Mouse (Mus musculus) stomach, embryonic 14.5 days (tissue): ENCODE measurements around the gene Fads2. TPM values are rescaled to one million over a fixed set of nuclear protein-coding genes. Genes with fewer than 3 reads are reported as not detected.
A peak's percentile ranks its signal among the peaks of the same experiment; 100 is the strongest.

Experiments
- ATAC-seq: fragments of 200-750 bp; cut with Nextera tagmentation; 2 replicates; pipeline ENCODE4 v1.8.0; 2017; ENCODE audit warnings: low read depth, moderate TSS enrichment; ENCODE audit not compliant: insufficient number of reproducible peaks, insufficient read depth, low FRiP score
- H3K27ac ChIP-seq: fragments of 300-500 bp; sonication (generic); 2 replicates; pipeline ENCODE4 v1.5.1; 2014; ENCODE audit warnings: mild to moderate bottlenecking, low read length, moderate library complexity, mixed read lengths
- H3K27me3 ChIP-seq: fragments of 300-500 bp; sonication (generic); 2 replicates; pipeline ENCODE4 v1.6.1; 2014; ENCODE audit warnings: low read length, control low read depth, mixed read lengths; ENCODE audit not compliant: control insufficient read depth, insufficient read depth
- H3K36me3 ChIP-seq: fragments of 300-500 bp; sonication (generic); 2 replicates; pipeline ENCODE4 v1.6.1; 2014; ENCODE audit warnings: mild to moderate bottlenecking, control low read depth, low read length, moderate library complexity, mixed read lengths; ENCODE audit not compliant: control insufficient read depth, insufficient read depth
- H3K4me1 ChIP-seq: fragments of 300-500 bp; sonication (generic); 2 replicates; pipeline ENCODE4 v1.6.1; 2014; ENCODE audit warnings: low read length, control low read depth, mixed read lengths; ENCODE audit not compliant: control insufficient read depth, insufficient read depth
- H3K4me2 ChIP-seq: fragments of 300-500 bp; sonication (generic); replicated peaks from 2 replicates; pipeline ENCODE4 v1.6.1; 2014; ENCODE audit warnings: low read depth, low read length, control low read depth
- H3K4me3 ChIP-seq: fragments of 300-500 bp; sonication (generic); 2 replicates; pipeline ENCODE4 v1.5.1; 2014; ENCODE audit warnings: low read depth, low read length, control low read depth
- H3K9ac ChIP-seq: fragments of 300-500 bp; sonication (generic); replicated peaks from 2 replicates; pipeline ENCODE4 v1.6.1; 2014; ENCODE audit warnings: low read depth, mild to moderate bottlenecking, control low read depth, low read length, moderate library complexity, mixed read lengths
- H3K9me3 ChIP-seq: fragments of 300-500 bp; sonication (generic); 2 replicates; pipeline ENCODE4 v1.6.1; 2016; ENCODE audit warnings: low read depth, low read length, control low read depth; ENCODE audit not compliant: control insufficient read depth
- WGBS: fragments of 180-500 bp; shearing (Covaris S2); extraction: QIAGEN DNeasy Blood & Tissue Kit; methylation state at CpG from one replicate; pipeline ENCODE4 v1.1.7; 2014; 5-methylcytosine and 5-hydroxymethylcytosine counted together
- polyA plus RNA-seq: library from polyadenylated mRNA; unstranded; fragments of >200 nt; fragmentation: Nextera tagmentation; extraction: Ambion mirVana; gene quantifications from 2 replicates; pipeline ENCODE4 v1.2.1, GENCODE M21; 2014

Gene Fads2
- 49.1 and 54.5 TPM in 2 replicates for polyA plus RNA-seq

GRCm38 (mm10) chr19:10101341-10102053 is at the start of gene Fads2:
Fads2 (minus strand) TSS chr19:10101746.
- Histone ChIP-seq H3K27me3 (no peaks in the 10 kb centered on the region), H3K4me1 (no peaks in the 10 kb centered on the region; the same call in 1 of the 2 replicates), H3K27ac (peak within 1 kb of the TSS; percentile 89), H3K9me3 (no peaks in the 10 kb centered on the region), H3K4me3 (peak within 1 kb of the TSS; percentile 61), H3K9ac (peak within 1 kb of the TSS; percentile 66), H3K4me2 (peak within 1 kb of the TSS; percentile 78), H3K36me3 (peaks cover 2% of the 10 kb centered on the region; the same call in 1 of the 2 replicates)
- WGBS = under 1% methylated on average over 54 of the region's 57 CpGs
- ATAC-seq = peak; percentile 95

GRCm38 (mm10) chr19:10149189-10149588 is 47.6 kb upstream of the Fads2 start:
- H3K9ac ChIP-seq = no peak overlapping the region
- no peaks in the 10 kb centered on the region for H3K4me1 ChIP-seq
- H3K27me3 ChIP-seq = no peaks in the 10 kb centered on the region
- H3K4me3 ChIP-seq = no peak overlapping the region
- no peak overlapping the region for H3K4me2 ChIP-seq
- 75% methylated on average over 3 of the region's 3 CpGs for WGBS
- no peaks in the 10 kb centered on the region for H3K9me3 ChIP-seq
- H3K27ac ChIP-seq = peak overlapping the region; percentile 23; the same call in 1 of the 2 replicates
- no peaks in the 10 kb centered on the region for H3K36me3 ChIP-seq
- no peak for ATAC-seq

GRCm38 (mm10) chr19:10148555-10148954 is 47.0 kb upstream of the Fads2 start:
- WGBS = 57% methylated on average over 6 of the region's 6 CpGs
- no peaks in the 10 kb centered on the region for H3K9me3 ChIP-seq
- H3K4me1 ChIP-seq = no peaks in the 10 kb centered on the region
- no peak overlapping the region for H3K4me3 ChIP-seq
- H3K27me3 ChIP-seq = no peaks in the 10 kb centered on the region
- peak overlapping the region; percentile 45; the same call in 1 of the 2 replicates for H3K27ac ChIP-seq
- no peaks in the 10 kb centered on the region for H3K36me3 ChIP-seq
- no peak overlapping the region for H3K9ac ChIP-seq
- ATAC-seq = peak; percentile 37; the same call in 1 of the 2 replicates
- no peak overlapping the region for H3K4me2 ChIP-seq

GRCm38 (mm10) chr19:10144464-10144863 is 42.9 kb upstream of the Fads2 start:
- H3K27ac ChIP-seq = no peak overlapping the region
- H3K36me3 ChIP-seq = no peaks in the 10 kb centered on the region
- H3K9ac ChIP-seq = no peak overlapping the region
- no peak overlapping the region for H3K4me3 ChIP-seq
- H3K4me1 ChIP-seq = no peaks in the 10 kb centered on the region
- H3K9me3 ChIP-seq = no peaks in the 10 kb centered on the region
- no peak for ATAC-seq
- no peak overlapping the region for H3K4me2 ChIP-seq
- no peaks in the 10 kb centered on the region for H3K27me3 ChIP-seq
- WGBS = 40% methylated on average over 4 of the region's 4 CpGs

DNA sequence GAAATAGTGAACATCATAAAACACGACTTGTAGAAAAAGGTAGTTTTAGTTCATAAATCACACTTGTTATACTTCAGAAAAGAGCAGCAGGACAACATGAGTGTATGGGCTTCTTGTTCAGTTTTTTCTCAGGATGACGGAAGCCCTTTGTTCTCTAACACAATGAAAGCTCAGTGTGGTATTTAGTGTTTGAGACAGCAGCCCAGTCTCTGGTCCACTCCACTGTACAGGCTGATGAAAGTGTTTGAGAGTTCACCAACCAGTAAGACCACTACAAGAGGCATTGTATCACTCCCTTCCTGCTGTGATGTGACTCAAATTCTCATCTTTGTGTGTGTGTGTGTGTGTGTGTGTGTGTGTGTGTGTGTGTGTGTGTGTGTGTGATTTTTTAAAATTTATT is 42.1 kb upstream of the Fads2 start:
- Histone ChIP-seq H3K27me3 (no peaks in the 10 kb centered on the region), H3K4me3 (no peak overlapping the region), H3K27ac (no peak overlapping the region)

GRCm38 (mm10) chr19:10139736-10140135 is 38.2 kb upstream of the Fads2 start:
- Histone ChIP-seq H3K4me1 (peaks cover 6% of the 10 kb centered on the region; the same call in 1 of the 2 replicates), H3K27ac (no peak overlapping the region), H3K36me3 (no peaks in the 10 kb centered on the region), H3K4me2 (no peak overlapping the region), H3K9ac (no peak overlapping the region), H3K9me3 (no peaks in the 10 kb centered on the region), H3K27me3 (no peaks in the 10 kb centered on the region), H3K4me3 (no peak overlapping the region)
- WGBS = 71% methylated on average over 6 of the region's 6 CpGs
- no peak for ATAC-seq

More for the DNA sequence above, 42.1 kb upstream of the Fads2 start:
- Histone ChIP-seq H3K36me3 (no peaks in the 10 kb centered on the region), H3K9ac (no peak overlapping the region), H3K4me2 (no peak overlapping the region), H3K4me1 (no peaks in the 10 kb centered on the region), H3K9me3 (no peaks in the 10 kb centered on the region)
- ATAC-seq = no peak
- 55% methylated on average over 2 of the region's 2 CpGs for WGBS

- no peak for ATAC-seq
- WGBS = 79% methylated on average over 5 of the region's 5 CpGs
- Histone ChIP-seq H3K9me3 (no peaks in the 10 kb centered on the region), H3K27ac (no peak overlapping the region), H3K36me3 (no peaks in the 10 kb centered on the region), H3K4me2 (no peak overlapping the region), H3K4me3 (no peak overlapping the region), H3K27me3 (no peaks in the 10 kb centered on the region), H3K9ac (no peak overlapping the region), H3K4me1 (peaks cover 6% of the 10 kb centered on the region; the same call in 1 of the 2 replicates)
Measured at GRCm38 (mm10) chr19:10137423-10137822, 35.9 kb upstream of the Fads2 start.

- no peaks in the 10 kb centered on the region for H3K36me3 ChIP-seq
- no peaks in the 10 kb centered on the region for H3K9me3 ChIP-seq
- ATAC-seq = peak; percentile 79; the same call in 1 of the 2 replicates
- no peaks in the 10 kb centered on the region for H3K27me3 ChIP-seq
- H3K27ac ChIP-seq = peak overlapping the region; percentile 34; the same call in 1 of the 2 replicates
- H3K9ac ChIP-seq = no peak overlapping the region
- H3K4me3 ChIP-seq = no peak overlapping the region
- peaks cover 6% of the 10 kb centered on the region; the same call in 1 of the 2 replicates for H3K4me1 ChIP-seq
- H3K4me2 ChIP-seq = no peak overlapping the region
- WGBS = 22% methylated on average over 2 of the region's 2 CpGs
Measured at GRCm38 (mm10) chr19:10134692-10135091, 33.1 kb upstream of the Fads2 start.
